Mouse (Mus musculus): Measurements from ENCODE around the gene Prss50. TPM values are rescaled to one million over a fixed set of nuclear protein-coding genes. Genes with fewer than 3 reads are reported as not detected.
"Not testable (repeated sequence)": the region's sequence is repeated elsewhere in the genome, so short reads cannot be mapped to it uniquely, and the experiment has no call there.

Prss50 gene
- polyA plus RNA-seq (2016; fragmentation: Nextera tagmentation; extraction: Ambion mirVana) = 0.97 TPM in 1 of 2 replicates, not detected in the other

- Histone ChIP-seq H3K4me2 (peak within 1 kb of the TSS; percentile 65), H3K27ac (ENCODE audit: poor library complexity, severe bottlenecking) (no peak within 1 kb of the TSS), H3K36me3 (no peaks in the 10 kb centered on the region), H3K4me1 (replicated peaks) (peaks cover 7% of the 10 kb centered on the region), H3K4me3 (peak within 1 kb of the TSS; percentile 38), H3K27me3 (replicated peaks) (peaks cover 44% of the 10 kb centered on the region), H3K9me3 (replicated peaks) (no peaks in the 10 kb centered on the region), H3K9ac (no peak within 1 kb of the TSS)
- ATAC-seq (ENCODE audit: insufficient number of reproducible peaks, low FRiP score) = peak; percentile 17; the same call in 1 of the 2 replicates
- WGBS = 10% methylated on average over 49 of the region's 50 CpGs
These were observed at the start of gene Prss50 for GRCm38 (mm10) chr9:110857781-110858472. Prss50 (plus strand) TSS chr9:110857967.

DNA sequence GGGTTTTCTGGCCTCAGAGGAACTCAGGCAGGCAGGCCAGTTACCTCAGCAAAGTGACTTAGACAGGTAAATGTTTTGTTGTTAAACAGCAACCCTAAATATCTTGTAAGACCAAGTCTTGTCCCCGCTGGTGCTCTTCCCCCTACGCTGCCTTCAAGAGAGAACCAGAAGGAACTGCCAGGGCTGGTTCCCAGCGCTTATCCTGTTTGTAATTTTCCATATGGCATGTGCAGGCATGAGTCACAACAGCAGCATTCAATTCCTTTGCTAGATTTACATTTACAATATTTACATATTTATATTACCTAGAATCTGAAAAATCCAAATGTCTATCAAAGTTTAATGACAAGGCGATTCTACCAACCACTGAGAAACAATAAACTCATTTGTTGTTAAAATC is 47.7 kb upstream of the Prss50 start:
- no peak overlapping the region for H3K4me2 ChIP-seq
- H3K4me1 ChIP-seq (replicated peaks) = no peaks in the 10 kb centered on the region
- 78% methylated on average over 4 of the region's 4 CpGs for WGBS
- H3K27me3 ChIP-seq (replicated peaks) = peaks cover 14% of the 10 kb centered on the region
- H3K9me3 ChIP-seq (replicated peaks) = no peaks in the 10 kb centered on the region
- no peak overlapping the region for H3K27ac ChIP-seq (ENCODE audit: poor library complexity, severe bottlenecking)
- no peak overlapping the region for H3K4me3 ChIP-seq
- H3K36me3 ChIP-seq = no peaks in the 10 kb centered on the region
- no peak overlapping the region for H3K9ac ChIP-seq
- no peak for ATAC-seq (ENCODE audit: insufficient number of reproducible peaks, low FRiP score)

DNA sequence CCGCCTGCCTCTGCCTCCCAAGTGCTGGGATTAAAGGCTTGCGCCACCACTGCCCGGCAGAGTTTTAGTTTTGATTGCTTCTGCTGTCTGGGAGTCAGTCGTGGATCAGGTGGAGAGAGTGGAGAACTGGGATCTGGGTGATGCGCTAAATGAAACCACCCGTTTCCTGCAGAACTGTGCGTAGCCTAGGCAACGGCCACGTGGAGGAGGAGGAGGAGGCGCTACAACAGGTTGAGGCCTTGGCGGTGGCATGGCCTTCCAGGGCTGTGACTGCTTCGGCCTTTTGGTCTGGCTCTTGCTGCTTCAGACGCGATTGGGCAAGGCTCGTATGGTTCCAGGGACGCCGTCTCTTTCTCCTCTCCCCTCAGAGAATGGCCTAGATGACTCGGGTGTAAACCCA is 44.0 kb upstream of the Prss50 start, which contains the start of gene Prss44:
Prss44 (plus strand) TSS at position 206 of the 400 bp plus-strand sequence.
- Histone ChIP-seq H3K27me3 (replicated peaks) (peaks cover 29% of the 10 kb centered on the region), H3K27ac (ENCODE audit: poor library complexity, severe bottlenecking) (no peak within 1 kb of the TSS), H3K4me2 (no peak within 1 kb of the TSS), H3K9me3 (replicated peaks) (no peaks in the 10 kb centered on the region), H3K36me3 (no peaks in the 10 kb centered on the region), H3K4me1 (replicated peaks) (no peaks in the 10 kb centered on the region), H3K9ac (no peak within 1 kb of the TSS), H3K4me3 (no peak within 1 kb of the TSS)
- no peak for ATAC-seq (ENCODE audit: insufficient number of reproducible peaks, low FRiP score)
- 56% methylated on average over 18 of the region's 18 CpGs for WGBS

DNA sequence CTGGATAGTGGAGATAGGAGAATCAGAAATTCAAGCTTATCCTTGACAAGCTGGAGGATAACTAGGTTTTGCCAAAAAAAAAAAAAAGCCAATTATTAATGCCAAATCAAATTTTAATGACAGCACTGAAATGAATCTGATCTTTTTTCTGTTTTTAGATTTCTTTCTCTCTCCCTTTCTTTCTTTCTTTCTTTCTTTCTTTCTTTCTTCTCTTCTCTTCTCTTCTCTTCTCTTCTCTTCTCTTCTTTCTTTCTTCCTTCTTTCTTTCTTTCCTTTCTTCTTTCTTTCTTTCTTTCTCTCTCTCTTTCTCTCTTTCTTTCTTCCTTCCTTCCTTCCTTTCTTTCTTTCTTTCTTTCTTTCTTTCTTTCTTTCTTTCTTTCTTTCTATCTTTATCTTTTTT is 37.2 kb upstream of the Prss50 start:
- not testable (repeated sequence) for H3K4me3 ChIP-seq; H3K9ac ChIP-seq; ATAC-seq (ENCODE audit: insufficient number of reproducible peaks, low FRiP score); H3K27ac ChIP-seq (ENCODE audit: poor library complexity, severe bottlenecking); H3K4me1 ChIP-seq (replicated peaks); H3K36me3 ChIP-seq; H3K4me2 ChIP-seq; H3K9me3 ChIP-seq (replicated peaks)
- H3K27me3 ChIP-seq (replicated peaks) = peaks cover 18% of the 10 kb centered on the region; the same call in 1 of the 2 replicates

- no peak overlapping the region for H3K4me2 ChIP-seq
- 78% methylated on average over 7 of the region's 7 CpGs for WGBS
- no peaks in the 10 kb centered on the region for H3K36me3 ChIP-seq
- H3K27me3 ChIP-seq (replicated peaks) = peaks cover 18% of the 10 kb centered on the region; the same call in 1 of the 2 replicates
- H3K9me3 ChIP-seq (replicated peaks) = no peaks in the 10 kb centered on the region
- H3K4me1 ChIP-seq (replicated peaks) = no peaks in the 10 kb centered on the region
- ATAC-seq (ENCODE audit: insufficient number of reproducible peaks, low FRiP score) = no peak
- H3K9ac ChIP-seq = no peak overlapping the region
- H3K27ac ChIP-seq (ENCODE audit: poor library complexity, severe bottlenecking) = no peak overlapping the region
- H3K4me3 ChIP-seq = no peak overlapping the region
These were observed 36.3 kb upstream of the Prss50 start for GRCm38 (mm10) chr9:110821436-110821835.

GRCm38 (mm10) chr9:110825426-110825825 is 32.3 kb upstream of the Prss50 start:
- H3K27ac ChIP-seq (ENCODE audit: poor library complexity, severe bottlenecking) = no peak overlapping the region
- H3K9ac ChIP-seq = no peak overlapping the region
- 67% methylated on average over 4 of the region's 4 CpGs for WGBS
- H3K27me3 ChIP-seq (replicated peaks) = peaks cover 22% of the 10 kb centered on the region
- no peaks in the 10 kb centered on the region for H3K9me3 ChIP-seq (replicated peaks)
- H3K36me3 ChIP-seq = no peaks in the 10 kb centered on the region
- no peaks in the 10 kb centered on the region for H3K4me1 ChIP-seq (replicated peaks)
- no peak overlapping the region for H3K4me2 ChIP-seq
- ATAC-seq (ENCODE audit: insufficient number of reproducible peaks, low FRiP score) = no peak
- H3K4me3 ChIP-seq = no peak overlapping the region

GRCm38 (mm10) chr9:110825832-110826231 is 31.9 kb upstream of the Prss50 start:
- no peak overlapping the region for H3K27ac ChIP-seq (ENCODE audit: poor library complexity, severe bottlenecking)
- no peak for ATAC-seq (ENCODE audit: insufficient number of reproducible peaks, low FRiP score)
- WGBS = 70% methylated on average over 7 of the region's 7 CpGs
- H3K27me3 ChIP-seq (replicated peaks) = peaks cover 22% of the 10 kb centered on the region
- H3K4me3 ChIP-seq = no peak overlapping the region
- H3K9me3 ChIP-seq (replicated peaks) = no peaks in the 10 kb centered on the region
- no peaks in the 10 kb centered on the region for H3K36me3 ChIP-seq
- H3K9ac ChIP-seq = no peak overlapping the region
- no peak overlapping the region for H3K4me2 ChIP-seq
- no peaks in the 10 kb centered on the region for H3K4me1 ChIP-seq (replicated peaks)

DNA sequence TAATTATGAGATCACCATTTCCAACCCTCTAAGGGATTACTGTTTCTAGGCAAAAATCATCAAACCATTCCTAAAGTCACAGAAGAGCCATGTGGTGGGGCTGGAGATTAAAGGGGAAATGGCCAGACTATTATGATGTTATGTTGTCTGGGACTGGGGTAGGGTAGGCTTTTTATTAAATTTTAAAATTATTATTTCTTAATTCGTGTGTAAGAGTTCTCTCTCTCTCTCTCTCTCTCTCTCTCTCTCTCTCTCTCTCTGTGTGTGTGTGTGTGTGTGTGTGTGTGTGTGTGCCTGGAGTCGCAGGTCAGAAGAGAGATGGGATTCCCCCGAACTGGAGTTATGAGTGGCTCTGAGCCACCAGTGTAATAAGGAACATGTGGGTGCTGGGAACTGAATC is 31.4 kb upstream of the Prss50 start, which contains the start of gene Prss43:
Prss43 (plus strand) TSS at position 301 of the 400 bp plus-strand sequence.
- 73% methylated on average over 3 of the region's 3 CpGs for WGBS
- Histone ChIP-seq H3K9ac (no peak within 1 kb of the TSS), H3K4me2 (no peak within 1 kb of the TSS), H3K9me3 (replicated peaks) (no peaks in the 10 kb centered on the region), H3K27me3 (replicated peaks) (peaks cover 22% of the 10 kb centered on the region), H3K36me3 (no peaks in the 10 kb centered on the region), H3K4me3 (no peak within 1 kb of the TSS), H3K27ac (ENCODE audit: poor library complexity, severe bottlenecking) (no peak within 1 kb of the TSS), H3K4me1 (replicated peaks) (no peaks in the 10 kb centered on the region)
- ATAC-seq (ENCODE audit: insufficient number of reproducible peaks, low FRiP score) = no peak

DNA sequence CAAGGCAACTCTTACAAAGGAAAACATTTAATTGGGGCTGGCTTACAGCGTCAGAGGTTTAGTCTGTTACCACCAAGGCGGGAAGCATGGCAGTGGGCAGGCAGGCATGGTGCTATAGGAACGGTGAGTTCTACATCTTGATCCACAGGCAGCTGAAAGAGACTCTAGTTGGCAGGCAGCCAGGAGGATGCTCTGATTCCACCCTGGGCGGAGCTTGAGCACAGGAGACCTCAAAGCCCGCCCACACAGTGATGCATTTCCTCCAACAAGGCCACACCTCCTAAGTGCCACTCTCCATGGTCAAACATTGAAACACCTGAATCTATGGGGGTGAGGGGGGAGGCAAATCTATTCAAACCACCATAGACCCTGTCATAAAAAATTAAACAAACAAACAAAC is 24.7 kb upstream of the Prss50 start:
- Histone ChIP-seq H3K36me3 (no peaks in the 10 kb centered on the region), H3K9ac (no peak overlapping the region), H3K4me2 (no peak overlapping the region), H3K27ac (ENCODE audit: poor library complexity, severe bottlenecking) (no peak overlapping the region), H3K4me3 (no peak overlapping the region), H3K9me3 (replicated peaks) (no peaks in the 10 kb centered on the region), H3K4me1 (replicated peaks) (no peaks in the 10 kb centered on the region), H3K27me3 (replicated peaks) (peaks cover 21% of the 10 kb centered on the region)
- ATAC-seq (ENCODE audit: insufficient number of reproducible peaks, low FRiP score) = no peak
- WGBS = 70% methylated on average over 5 of the region's 5 CpGs

DNA sequence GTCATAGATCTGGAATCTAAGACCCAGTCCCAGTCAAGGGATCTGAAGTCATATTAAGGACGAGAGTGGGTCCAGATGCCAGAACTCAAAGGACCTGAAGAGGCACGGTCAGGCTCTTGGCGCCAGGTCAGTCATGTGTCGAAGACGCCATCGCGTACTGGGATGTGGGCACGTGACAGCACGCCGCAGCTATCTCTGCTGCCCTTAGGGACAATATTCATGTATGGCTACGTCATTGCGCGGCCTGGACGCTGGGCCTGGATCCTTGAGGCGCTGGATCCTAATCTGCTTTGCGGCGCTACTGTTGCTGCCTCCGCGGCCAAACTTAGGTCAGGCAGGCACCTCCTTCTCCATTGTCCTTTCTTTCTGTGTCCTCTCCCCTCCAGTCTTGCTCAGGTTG is 23.4 kb upstream of the Prss50 start, which contains the start of gene Prss45:
Prss45 (plus strand) TSS at position 178 of the 400 bp plus-strand sequence.
- peaks cover 11% of the 10 kb centered on the region for H3K27me3 ChIP-seq (replicated peaks)
- H3K9me3 ChIP-seq (replicated peaks) = no peaks in the 10 kb centered on the region
- no peak within 1 kb of the TSS for H3K27ac ChIP-seq (ENCODE audit: poor library complexity, severe bottlenecking)
- no peak within 1 kb of the TSS for H3K4me3 ChIP-seq
- 64% methylated on average over 19 of the region's 19 CpGs for WGBS
- peak within 1 kb of the TSS; percentile 20; the same call in 1 of the 2 replicates for H3K4me2 ChIP-seq
- no peak for ATAC-seq (ENCODE audit: insufficient number of reproducible peaks, low FRiP score)
- H3K4me1 ChIP-seq (replicated peaks) = no peaks in the 10 kb centered on the region
- no peak within 1 kb of the TSS for H3K9ac ChIP-seq
- no peaks in the 10 kb centered on the region for H3K36me3 ChIP-seq

DNA sequence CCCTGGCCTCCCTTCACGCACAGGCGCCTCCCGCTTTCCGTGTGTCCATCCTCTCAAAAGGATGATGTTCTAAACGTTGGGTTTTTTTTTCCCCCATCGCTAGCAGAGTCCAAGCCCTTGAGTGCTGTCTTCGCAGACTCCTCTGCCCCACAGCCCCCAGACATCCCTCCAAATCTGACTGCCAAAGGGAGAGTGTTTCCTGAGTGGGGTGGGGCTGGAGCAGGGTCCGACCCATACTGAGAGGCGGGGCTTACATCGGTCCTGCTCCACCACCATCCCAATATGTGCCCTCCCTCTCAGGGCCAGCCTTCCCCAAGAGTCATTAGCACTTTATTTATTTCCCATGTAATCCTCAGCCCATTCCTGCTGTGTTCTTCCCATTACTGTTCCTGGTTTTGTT is 22.8 kb upstream of the Prss50 start:
- ATAC-seq (ENCODE audit: insufficient number of reproducible peaks, low FRiP score) = no peak
- H3K4me2 ChIP-seq = peak overlapping the region; percentile 20; the same call in 1 of the 2 replicates
- no peaks in the 10 kb centered on the region for H3K36me3 ChIP-seq
- peaks cover 9% of the 10 kb centered on the region for H3K27me3 ChIP-seq (replicated peaks)
- H3K9ac ChIP-seq = no peak overlapping the region
- H3K4me1 ChIP-seq (replicated peaks) = no peaks in the 10 kb centered on the region
- H3K4me3 ChIP-seq = no peak overlapping the region
- no peak overlapping the region for H3K27ac ChIP-seq (ENCODE audit: poor library complexity, severe bottlenecking)
- 18% methylated on average over 10 of the region's 10 CpGs for WGBS
- H3K9me3 ChIP-seq (replicated peaks) = no peaks in the 10 kb centered on the region

Data from heart, embryonic 12.5 days (tissue).